Mouse (Mus musculus) lung, postnatal 0 days (tissue): ENCODE data around the gene Rps2.

ENCODE experiments used
- CTCF ChIP-seq: IDR thresholded peaks from 2 replicates; pipeline ENCODE4 v1.5.1; 2016; ENCODE audit warnings: antibody characterized with exemption, mild to moderate bottlenecking
- EP300 ChIP-seq: IDR thresholded peaks from 2 replicates; pipeline ENCODE4 v1.6.1; 2016; ENCODE audit warnings: antibody characterized with exemption, mild to moderate bottlenecking, control low read depth

- TF ChIP-seq CTCF (no peak), EP300 (no peak)
Observed at GRCm38 (mm10) chr17:24757394-24757793, 39.5 kb downstream of the Rps2 start.
